Mouse (Mus musculus) CD4-positive, CD25-positive, alpha-beta regulatory T cell (primary cell): Measurements from ENCODE around the gene Dpf3. TPM values are rescaled to one million over a fixed set of nuclear protein-coding genes. Genes with fewer than 3 reads are reported as not detected.

Experiments
- polyA plus RNA-seq: library from polyadenylated mRNA; unstranded; fragments of 100-300 nt; shearing (Covaris generic); gene quantifications from one replicate; pipeline ENCODE4 v1.2.1, GENCODE M21; 2017

The Dpf3 gene
- polyA plus RNA-seq, result 0.19 TPM

DNA sequence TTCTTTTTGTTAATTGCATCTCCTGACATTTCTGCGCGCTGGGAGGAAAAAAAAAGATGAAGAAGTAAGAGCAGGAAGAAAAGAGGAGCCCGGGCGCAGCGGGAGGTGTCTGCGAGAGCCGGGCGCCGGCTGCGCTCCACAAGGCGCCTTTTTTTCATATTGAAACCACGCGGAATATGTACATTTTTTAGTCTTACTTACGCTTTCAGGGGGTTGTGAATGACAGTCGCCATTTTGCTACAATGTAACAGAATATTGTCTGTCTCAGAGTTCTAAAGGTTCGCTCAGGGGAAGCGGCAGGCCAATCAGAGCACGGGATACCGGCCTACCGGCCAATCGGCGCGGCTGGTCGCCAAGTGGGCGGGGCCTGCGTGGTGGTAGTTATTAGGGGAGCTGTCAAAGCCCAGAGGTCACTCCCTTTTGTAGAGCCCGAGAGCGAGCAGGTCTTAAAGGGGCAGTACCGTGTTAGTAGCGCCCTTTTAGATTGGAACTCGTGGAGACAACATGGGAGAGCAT, at the start of gene Dpf3:
Gene Dpf3 (minus strand): TSS at position 241 of the 516 bp plus-strand sequence.

DNA sequence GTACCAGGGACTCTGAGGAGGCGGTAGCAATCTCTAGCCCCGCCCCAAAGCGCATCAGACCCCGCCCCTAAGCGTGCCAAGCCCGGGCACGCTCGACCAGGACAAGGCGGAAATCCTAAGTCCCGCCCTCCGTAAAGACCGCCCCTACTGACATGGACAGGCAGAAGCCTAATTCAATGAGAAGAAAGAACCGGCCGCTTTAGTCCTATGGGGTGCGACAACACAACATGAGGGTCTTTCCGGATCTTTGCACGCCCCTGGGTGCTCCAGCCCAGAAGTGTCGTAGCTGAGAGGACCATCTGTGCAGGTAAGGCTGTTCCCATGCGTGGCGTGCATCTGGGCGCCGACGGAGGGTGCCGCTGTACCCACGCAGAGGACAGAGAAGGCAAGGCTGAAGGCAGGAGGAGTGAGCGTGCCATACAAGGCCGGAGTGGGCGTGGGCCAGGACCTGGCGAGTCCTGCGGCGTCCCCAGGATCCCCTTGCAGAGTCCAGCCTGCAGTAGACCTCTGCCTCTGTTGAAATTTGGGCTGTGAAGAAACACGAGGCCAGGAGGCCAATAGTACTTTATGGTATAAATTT, 32.9 kb upstream of the Dpf3 start, which contains the start of gene Dcaf4:
Gene Dcaf4 (plus strand): TSS at position 156 of the 580 bp plus-strand sequence.

Other genes starting within 250 kb of the Dpf3 start
- 28.4 TPM for gene Dcaf4, start 32.8 kb upstream of the Dpf3 start, polyA plus RNA-seq
- 11.4 TPM for gene Zfyve1, start 109.5 kb upstream of the Dpf3 start, polyA plus RNA-seq
- 367 TPM for gene Rbm25, start 143.5 kb upstream of the Dpf3 start, polyA plus RNA-seq
- 106 TPM for gene Psen1, start 200.4 kb upstream of the Dpf3 start, polyA plus RNA-seq